Mouse (Mus musculus) gastrocnemius, adult 18-20 months (tissue): ENCODE measurements around the gene Esp3. TPM values are rescaled to one million over a fixed set of nuclear protein-coding genes. Genes with fewer than 3 reads are reported as not detected.
"Not testable (repeated sequence)": the region's sequence is repeated elsewhere in the genome, so short reads cannot be mapped to it uniquely, and the experiment has no call there.

Experiments
- DNase-seq: peaks from one replicate; pipeline ENCODE4 v3.0.0; 2021; ENCODE audit warnings: low spot score
- long read RNA-seq, 2 experiments: library from polyadenylated mRNA; stranded (forward); transcript quantifications; one replicate each; pipeline ENCODE4 v2.0.0; 2021
- total RNA-seq, 2 experiments: library from RNA; stranded (reverse); gene quantifications; 2 replicates each; pipeline ENCODE4 v1.2.3; 2021

Gene Esp3
- total RNA-seq, result not detected
- long read RNA-seq, experiment 1, result 0 reads
- long read RNA-seq, experiment 2, result 0 reads

DNA sequence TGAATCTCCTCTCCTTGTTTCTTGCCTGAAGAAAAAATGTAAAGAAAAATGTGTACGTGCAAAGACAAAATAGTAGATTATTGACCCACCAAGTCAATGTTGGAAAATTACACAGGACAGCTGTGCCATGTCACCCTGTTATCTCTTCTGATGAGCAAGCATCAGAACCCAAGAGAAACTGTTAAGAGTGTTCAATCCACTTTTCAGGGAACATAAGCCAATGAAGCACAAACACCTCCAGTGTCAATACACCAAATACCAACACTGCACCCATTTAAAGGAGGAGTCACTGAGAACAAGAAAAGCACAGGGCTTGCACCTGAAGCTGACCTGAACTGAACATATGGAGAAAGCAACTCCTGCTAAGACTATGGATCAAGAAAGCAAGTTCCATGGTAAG, at the start of gene Esp3:
Gene Esp3, plus strand, starts transcription at position 301 of the 400 bp plus-strand sequence.
- DNase-seq, result not testable (repeated sequence)

- DNase-seq, result not testable (repeated sequence)
Measured at GRCm38 (mm10) chr17:40583906-40584305, 48.0 kb upstream of the Esp3 start.

GRCm38 (mm10) chr17:40591297-40591696, 40.6 kb upstream of the Esp3 start:
- no peak for DNase-seq

- DNase-seq, result no peak
Measured at GRCm38 (mm10) chr17:40598294-40598693, 33.6 kb upstream of the Esp3 start, which contains the start of gene Esp4. Gene Esp4, plus strand, starts transcription at chr17:40598594.

- DNase-seq, result not testable (repeated sequence)
Measured at GRCm38 (mm10) chr17:40662118-40662679, 30.3 kb downstream of the Esp3 start.

- not testable (repeated sequence) for DNase-seq
Measured at GRCm38 (mm10) chr17:40663161-40663811, 31.4 kb downstream of the Esp3 start.

Other genes with a start within 250 kb of the Esp3 start
- not detected for gene Esp8, start 112.1 kb upstream of the Esp3 start, total RNA-seq
- gene Esp6, start 70.6 kb upstream of the Esp3 start, total RNA-seq, result not detected
- gene Esp4, start 33.5 kb upstream of the Esp3 start, total RNA-seq, result not detected
- gene Esp1, start 95.0 kb downstream of the Esp3 start, total RNA-seq, result not detected
- gene Crisp2, start 174.9 kb downstream of the Esp3 start, total RNA-seq, result not detected
- not detected for gene Rhag, start 179.1 kb downstream of the Esp3 start, total RNA-seq
- under 1 TPM; 0.21 TPM for gene 9130008F23Rik, start 248.5 kb downstream of the Esp3 start, total RNA-seq